Mouse (Mus musculus): Measurements from ENCODE around the gene Gpld1.

Gpld1 gene

DNA sequence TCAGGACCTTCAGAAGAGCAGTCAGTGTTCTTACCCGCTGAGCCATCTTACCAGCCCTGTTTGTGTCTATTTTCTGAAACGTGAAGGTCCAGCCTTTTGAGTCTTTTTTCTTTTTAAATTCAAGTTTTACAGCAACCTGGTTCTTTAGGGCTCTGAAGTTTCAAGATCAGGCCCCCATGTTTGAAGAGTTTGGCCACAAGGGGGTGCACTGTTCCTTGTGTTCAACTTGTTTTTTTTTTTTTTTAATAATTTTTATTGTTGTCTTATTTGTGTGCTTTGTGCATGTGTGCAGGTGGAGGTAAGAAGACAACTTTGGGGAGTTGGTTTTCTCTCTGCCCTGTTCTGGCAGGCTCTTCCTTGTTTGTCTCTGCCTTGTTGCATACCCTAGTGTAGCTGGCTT, 81.7 kb downstream of the Gpld1 start:
- DNase-seq: peak in 1 of 2 experiments; percentile 13

DNA sequence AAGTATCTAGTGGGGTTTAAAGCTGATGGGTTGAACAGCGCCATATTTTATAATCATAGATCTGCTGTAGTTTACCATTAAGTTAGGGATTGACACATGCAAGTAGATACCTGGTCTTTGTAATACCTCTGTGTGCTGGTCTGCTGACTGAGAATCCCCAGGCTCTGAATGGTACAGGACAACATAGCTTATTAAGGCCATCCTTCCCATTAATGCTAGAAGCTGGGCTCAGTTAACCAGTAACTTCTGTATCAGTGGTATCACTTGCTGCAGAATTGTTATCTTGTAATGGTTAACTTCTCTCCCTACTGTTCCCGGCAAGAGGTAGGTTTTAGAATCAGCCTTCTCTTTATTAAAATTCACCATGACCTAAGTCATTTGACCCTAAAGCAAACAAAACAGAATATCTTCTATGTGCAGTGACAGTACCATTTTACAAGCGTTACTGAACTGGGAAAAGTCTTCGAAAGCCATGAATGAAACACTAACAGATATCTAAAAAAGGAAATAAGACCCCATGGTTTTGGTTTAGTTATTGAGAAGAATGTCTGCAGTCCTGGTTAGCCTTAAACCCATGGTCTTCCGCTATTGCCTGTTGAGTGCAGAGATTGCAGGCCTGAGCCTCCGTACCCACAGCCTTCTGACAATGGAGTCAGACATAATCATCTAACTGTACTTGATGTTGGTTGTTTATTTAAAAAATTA, 83.6 kb downstream of the Gpld1 start:
- DNase-seq: no peak

DNA sequence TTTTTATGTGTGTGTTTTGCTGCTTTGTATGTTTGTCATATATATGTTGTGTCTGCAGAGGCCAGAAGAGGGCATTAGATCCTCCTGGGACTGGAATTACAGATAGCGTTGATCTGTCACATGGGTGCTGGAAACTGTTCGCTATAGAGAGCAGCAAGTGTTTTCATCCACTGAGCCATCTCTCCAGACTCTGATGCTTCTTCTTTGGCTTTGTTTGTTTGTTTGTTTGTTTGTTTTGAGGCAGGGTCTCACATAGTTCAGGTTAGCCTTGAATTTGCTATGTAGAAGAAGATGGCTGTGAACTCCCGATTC, 84.1 kb downstream of the Gpld1 start:
- no peak for DNase-seq

DNA sequence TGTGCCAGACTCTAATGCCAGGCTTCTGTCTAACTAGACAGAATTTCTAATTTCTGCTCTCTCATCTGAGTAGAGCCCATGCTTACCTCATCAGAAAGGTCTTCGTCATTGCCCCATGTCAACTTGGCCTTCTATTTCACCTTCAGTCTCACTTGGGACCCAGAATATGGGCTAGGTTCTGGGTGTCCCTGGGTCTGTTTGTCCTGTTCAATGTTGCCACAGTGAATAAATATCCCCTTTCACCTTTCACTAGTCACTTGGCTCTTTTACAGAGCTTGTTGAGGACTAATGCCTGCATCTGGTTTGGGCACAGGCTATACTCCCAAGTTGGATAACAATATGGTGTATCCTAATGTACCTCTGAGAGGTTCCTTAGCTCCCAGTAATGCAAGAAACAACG, 96.5 kb downstream of the Gpld1 start:
- DNase-seq: no peak

Data from thymus, postnatal 36 days (tissue).